Mouse (Mus musculus) MEL (cell line): ENCODE measurements around the gene Sycp2l. TPM values are rescaled to one million over a fixed set of nuclear protein-coding genes. Genes with fewer than 3 reads are reported as not detected.

Experiments used
- DNase-seq: peaks from one replicate; pipeline ENCODE4 v3.0.0; 2011; ENCODE audit warnings: low read depth, low spot score
- H3K27ac ChIP-seq: 2 replicates; pipeline ENCODE4 v1.5.1; 2012; ENCODE audit warnings: low read depth, mild to moderate bottlenecking, control low read depth, low read length, moderate library complexity; ENCODE audit not compliant: control insufficient read depth
- H3K27me3 ChIP-seq, 2 experiments: fragments of 150-350 bp in 1 of 2; sonication (generic) in 1 of 2; 2 replicates each; pipeline ENCODE4 v1.6.1; 2012; ENCODE audit warnings: low read length in 2 of 2, mild to moderate bottlenecking in 2 of 2, improper control_type of control experiment in 1 of 2, moderate library complexity in 1 of 2; ENCODE audit not compliant: insufficient read depth in 2 of 2, control insufficient read depth in 1 of 2
- H3K36me3 ChIP-seq, 2 experiments: 2 replicates each; pipeline ENCODE4 v1.6.1; 2012 to 2014; ENCODE audit warnings: low read length in 2 of 2, improper control_type of control experiment in 1 of 2, inconsistent platforms in 1 of 2, mild to moderate bottlenecking in 1 of 2; ENCODE audit not compliant: insufficient read depth in 2 of 2, control insufficient read depth in 1 of 2
- H3K4me1 ChIP-seq, 2 experiments: fragments of 150-350 bp in 1 of 2; sonication (generic) in 1 of 2; 2 replicates each; pipeline ENCODE4 v1.6.1; 2012; ENCODE audit warnings: low read length in 2 of 2, improper control_type of control experiment in 1 of 2, mild to moderate bottlenecking in 1 of 2; ENCODE audit not compliant: insufficient read depth in 2 of 2, control insufficient read depth in 1 of 2
- H3K4me3 ChIP-seq, 2 experiments: fragments of 150-350 bp in 1 of 2; sonication (generic) in 1 of 2; 2 replicates each; pipeline ENCODE4 v1.5.1; 2012; ENCODE audit warnings: low read depth in 2 of 2, low read length in 2 of 2, mild to moderate bottlenecking in 2 of 2, moderate library complexity in 2 of 2, control low read depth in 1 of 2, improper control_type of control experiment in 1 of 2; ENCODE audit not compliant: control insufficient read depth in 1 of 2, insufficient read depth in 1 of 2
- H3K79me2 ChIP-seq: 2 replicates; pipeline ENCODE4 v1.6.1; 2012; ENCODE audit warnings: mild to moderate bottlenecking, low read length, moderate library complexity; ENCODE audit not compliant: control insufficient read depth, poor library complexity, insufficient read depth
- H3K9ac ChIP-seq: 2 replicates; pipeline ENCODE4 v1.6.1; 2012; ENCODE audit warnings: low read depth, mild to moderate bottlenecking, control low read depth, low read length, moderate library complexity; ENCODE audit not compliant: control insufficient read depth, poor library complexity, severe bottlenecking
- H3K9me3 ChIP-seq: fragments of 150-350 bp; sonication (generic); replicated peaks from 2 replicates; pipeline ENCODE4 v1.6.1; 2012; ENCODE audit warnings: mild to moderate bottlenecking, low read length, improper control_type of control experiment, moderate library complexity; ENCODE audit not compliant: insufficient read depth
- CHD2 ChIP-seq: IDR thresholded peaks from 2 replicates; pipeline ENCODE4 v1.6.1; 2011; ENCODE audit warnings: low read length, improper control_type of control experiment
- E2F4 ChIP-seq: IDR thresholded peaks from 2 replicates; pipeline ENCODE4 v1.6.1; 2011; ENCODE audit warnings: low read depth, low read length, improper control_type of control experiment, borderline replicate concordance
- EP300 ChIP-seq, 2 experiments: IDR thresholded peaks; 2 replicates each; pipeline ENCODE4 v1.6.1; 2011; ENCODE audit warnings: improper control_type of control experiment in 2 of 2, low read length in 2 of 2, low read depth in 1 of 2, mild to moderate bottlenecking in 1 of 2
- GATA1 ChIP-seq: IDR thresholded peaks from 2 replicates; pipeline ENCODE4 v1.6.1; 2011; ENCODE audit warnings: low read depth, low read length, improper control_type of control experiment
- JUND ChIP-seq: IDR thresholded peaks from 2 replicates; pipeline ENCODE4 v1.6.1; 2011; ENCODE audit warnings: low read depth, mild to moderate bottlenecking, improper control_type of control experiment, low read length
- MEF2A ChIP-seq: IDR thresholded peaks from 2 replicates; pipeline ENCODE4 v1.6.1; 2014; ENCODE audit warnings: low read depth, mild to moderate bottlenecking, inconsistent platforms, low read length, improper control_type of control experiment; ENCODE audit not compliant: poor library complexity, insufficient replicate concordance, severe bottlenecking; ENCODE audit errors: extremely low read depth
- MYB ChIP-seq: IDR thresholded peaks from 2 replicates; pipeline ENCODE4 v1.6.1; 2011; ENCODE audit warnings: mild to moderate bottlenecking, low read depth, low read length, improper control_type of control experiment
- NRF1 ChIP-seq: IDR thresholded peaks from 2 replicates; pipeline ENCODE4 v1.6.1; 2014; ENCODE audit warnings: low read depth, mild to moderate bottlenecking, inconsistent platforms, low read length, improper control_type of control experiment, moderate library complexity; ENCODE audit not compliant: poor library complexity, insufficient read depth, severe bottlenecking
- POLR2A ChIP-seq, 2 experiments: IDR thresholded peaks; 2 replicates each; pipeline ENCODE4 v1.6.1; 2011 to 2012; ENCODE audit warnings: low read length in 2 of 2, mild to moderate bottlenecking in 2 of 2, control low read depth in 1 of 2, improper control_type of control experiment in 1 of 2, low read depth in 1 of 2, moderate library complexity in 1 of 2; ENCODE audit not compliant: control insufficient read depth in 1 of 2, insufficient read depth in 1 of 2, poor library complexity in 1 of 2
- RAD21 ChIP-seq: IDR thresholded peaks from 2 replicates; pipeline ENCODE4 v1.6.1; 2011; ENCODE audit warnings: mild to moderate bottlenecking, low read depth, low read length, improper control_type of control experiment
- RCOR1 ChIP-seq: IDR thresholded peaks from 2 replicates; pipeline ENCODE4 v1.6.1; 2012; ENCODE audit warnings: low read depth, mild to moderate bottlenecking, inconsistent platforms, low read length, improper control_type of control experiment
- SIN3A ChIP-seq: IDR thresholded peaks from 2 replicates; pipeline ENCODE4 v1.6.1; 2012; ENCODE audit warnings: low read length, improper control_type of control experiment, inconsistent platforms
- TBP ChIP-seq: IDR thresholded peaks from 2 replicates; pipeline ENCODE4 v1.8.0; 2011; ENCODE audit warnings: low read depth, low read length, improper control_type of control experiment
- TCF12 ChIP-seq: IDR thresholded peaks from 2 replicates; pipeline ENCODE4 v1.6.1; 2014; ENCODE audit warnings: low read depth, mild to moderate bottlenecking, inconsistent platforms, low read length, improper control_type of control experiment, moderate library complexity
- ZMIZ1 ChIP-seq: IDR thresholded peaks from 2 replicates; pipeline ENCODE4 v1.6.1; 2012; ENCODE audit warnings: low read depth, mild to moderate bottlenecking, inconsistent platforms, low read length, improper control_type of control experiment, moderate library complexity
- ZNF384 ChIP-seq: IDR thresholded peaks from 2 replicates; pipeline ENCODE4 v1.6.1; 2012; ENCODE audit warnings: low read depth, mild to moderate bottlenecking, inconsistent platforms, low read length, improper control_type of control experiment
- polyA plus RNA-seq, 2 experiments: library from polyadenylated mRNA; stranded (reverse) in 1 of 2; unstranded in 1 of 2; fragments of >175 nt in 1 of 2; fragments of >200 nt in 1 of 2; gene quantifications; 2 replicates each; pipeline versions ENCODE4 v1.2.1 to v1.2.4; 2012; ENCODE audit warnings: low replicate concordance in 2 of 2, low read depth in 1 of 2; ENCODE audit not compliant: insufficient read length in 2 of 2, insufficient read depth in 1 of 2, missing spikeins in 1 of 2
- total RNA-seq: library from RNA; depleted of rRNA; stranded (reverse); fragments of 300-350 nt; gene quantifications from 2 replicates; pipeline ENCODE4 v1.2.3, GENCODE M21; 2012

Gene Sycp2l
- total and polyA plus RNA-seq, 3 experiments = not detected

DNA sequence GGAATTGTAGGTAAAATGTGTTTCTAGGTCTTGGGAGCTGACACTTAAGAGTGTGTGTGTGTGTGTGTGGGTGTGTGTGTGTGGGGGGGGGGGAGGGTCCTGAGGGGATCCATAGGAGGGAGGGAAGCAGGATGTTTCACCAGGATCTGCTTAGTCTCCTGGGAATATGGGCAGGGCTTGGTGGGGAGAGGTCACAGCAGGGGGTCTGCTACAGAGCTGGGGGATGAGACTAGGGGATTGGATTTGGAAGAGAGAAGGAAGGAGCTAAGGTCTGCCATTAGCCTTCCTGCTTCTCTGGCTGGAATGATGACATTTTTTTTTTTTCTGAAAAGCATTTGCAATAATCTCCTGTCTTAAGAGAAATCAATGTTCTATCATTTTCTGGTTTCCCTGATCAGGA, 25.4 kb upstream of the Sycp2l start:
- Histone ChIP-seq H3K36me3 (no peaks in the 10 kb centered on the region), H3K4me1 (no peaks in the 10 kb centered on the region), H3K9me3 (no peaks in the 10 kb centered on the region), H3K9ac (no peak overlapping the region), H3K79me2 (no peaks in the 10 kb centered on the region), H3K27me3 (peaks cover 15 to 17% of the 10 kb centered on the region in 2 experiments), H3K4me3 (no peak overlapping the region), H3K27ac (no peak overlapping the region)
- TF ChIP-seq RAD21 (no peak), MEF2A (no peak)
- DNase-seq = no peak

GRCm38 (mm10) chr13:41091271-41091670, 22.8 kb upstream of the Sycp2l start:
- TF ChIP-seq ZNF384 (no peak), GATA1 (no peak)
- Histone ChIP-seq H3K36me3 (no peaks in the 10 kb centered on the region), H3K27ac (no peak overlapping the region), H3K27me3 (peaks cover 17 to 18% of the 10 kb centered on the region in 2 experiments), H3K79me2 (no peaks in the 10 kb centered on the region), H3K4me1 (no peaks in the 10 kb centered on the region), H3K4me3 (no peak overlapping the region), H3K9ac (no peak overlapping the region), H3K9me3 (no peaks in the 10 kb centered on the region)
- DNase-seq = no peak

DNA sequence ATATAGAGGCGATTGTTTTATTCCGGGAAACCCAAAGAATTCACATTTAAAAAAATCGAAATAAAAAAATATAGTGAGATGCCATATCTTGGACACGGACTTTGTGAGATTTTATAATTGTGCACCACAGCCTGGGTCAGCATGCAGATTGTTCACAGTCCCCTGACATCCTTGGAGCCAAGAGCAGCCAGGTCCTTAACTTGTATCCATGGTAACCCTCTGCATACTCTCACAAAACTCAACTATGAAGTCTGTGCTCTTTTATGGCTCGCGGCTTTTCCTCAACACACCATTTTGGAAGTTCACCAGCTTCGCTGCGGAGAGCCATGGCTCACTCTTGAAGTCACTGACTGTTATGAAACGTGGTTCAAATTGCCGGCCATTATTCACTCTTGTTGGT, 19.9 kb upstream of the Sycp2l start:
- Histone ChIP-seq H3K4me3 (no peak overlapping the region), H3K36me3 (no peaks in the 10 kb centered on the region), H3K27me3 (peaks cover 12 to 18% of the 10 kb centered on the region in 2 experiments), H3K27ac (no peak overlapping the region), H3K9ac (no peak overlapping the region), H3K4me1 (peaks cover 0 to 6% of the 10 kb centered on the region in 2 experiments; a peak in 1 of 4 replicates), H3K9me3 (no peaks in the 10 kb centered on the region), H3K79me2 (no peaks in the 10 kb centered on the region)
- DNase-seq = no peak
- TF ChIP-seq CHD2 (no peak), NRF1 (no peak), E2F4 (no peak), TCF12 (no peak), MYB (no peak), SIN3A (no peak), EP300 (IDR thresholded peaks at IDR 0.05; ENCODE audit: low read depth in 1 of 2, low read length in 2 of 2) (no peak), RCOR1 (no peak), JUND (no peak), ZMIZ1 (no peak), POLR2A (IDR thresholded peaks at IDR 0.05; ENCODE audit: control insufficient read depth in 1 of 2, insufficient read depth in 1 of 2, low read depth in 1 of 2, low read length in 2 of 2, poor library complexity in 1 of 2) (no peak), TBP (no peak), MEF2A (no peak)
